Mouse (Mus musculus) sigmoid colon, adult 10 weeks (tissue): ENCODE measurements around the gene Xirp2. TPM values are rescaled to one million over a fixed set of nuclear protein-coding genes. Genes with fewer than 3 reads are reported as not detected.

Experiments used
- polyA plus RNA-seq: library from polyadenylated mRNA; stranded (reverse); fragments of 350-450 nt; fragmentation: Illumina TruSeq; extraction: RNeasy Lipid Tissue Mini Kit (QIAGEN cat#74804); gene quantifications from one replicate; pipeline ENCODE4 v1.2.3, GENCODE M21; 2014; ENCODE audit warnings: low read depth, low replicate concordance

Xirp2 gene
- not detected for polyA plus RNA-seq

DNA sequence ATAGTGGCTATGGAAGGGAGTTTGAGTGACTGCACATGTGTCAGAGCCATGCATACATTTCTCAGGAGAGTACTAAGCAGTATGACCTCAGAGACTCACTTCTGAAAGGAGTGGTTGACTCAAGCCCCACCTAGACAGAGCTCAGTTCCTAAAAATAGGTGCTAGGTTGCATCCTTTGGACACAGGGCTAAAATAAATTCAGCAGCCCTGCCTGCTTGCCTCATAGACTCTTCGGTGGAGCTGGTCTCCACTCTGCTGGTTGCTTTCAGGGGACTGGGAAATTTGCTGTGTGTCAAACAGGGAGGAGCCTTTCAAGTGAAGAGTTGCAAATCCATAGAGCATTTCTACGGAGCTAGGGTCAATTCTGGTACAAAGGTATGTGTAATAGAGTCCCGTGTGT lies at the start of gene Xirp2:
Gene Xirp2, plus strand, starts transcription at position 223 of the 400 bp plus-strand sequence.

DNA sequence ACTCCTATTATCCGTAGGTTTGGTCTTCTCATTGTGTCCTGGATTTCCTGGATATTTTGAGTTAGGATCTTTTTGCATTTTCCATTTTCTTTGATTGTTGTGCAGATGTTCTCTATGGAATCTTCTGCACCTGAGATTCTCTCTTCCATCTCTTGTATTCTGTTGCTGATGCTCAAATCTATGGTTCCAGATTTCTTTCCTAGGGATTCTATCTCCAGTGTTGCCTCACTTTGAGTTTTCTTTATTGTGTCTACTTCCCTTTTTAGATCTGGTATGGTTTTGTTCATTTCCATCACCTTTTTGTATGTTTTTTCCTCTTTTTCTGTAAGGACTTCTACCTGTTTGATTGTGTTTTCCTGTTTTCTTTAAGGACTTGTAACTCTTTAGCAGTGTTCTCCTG lies 32.4 kb upstream of the Xirp2 start, which contains the start of gene Gm21830:
Gene Gm21830, plus strand, starts transcription at position 301 of the 400 bp plus-strand sequence.

DNA sequence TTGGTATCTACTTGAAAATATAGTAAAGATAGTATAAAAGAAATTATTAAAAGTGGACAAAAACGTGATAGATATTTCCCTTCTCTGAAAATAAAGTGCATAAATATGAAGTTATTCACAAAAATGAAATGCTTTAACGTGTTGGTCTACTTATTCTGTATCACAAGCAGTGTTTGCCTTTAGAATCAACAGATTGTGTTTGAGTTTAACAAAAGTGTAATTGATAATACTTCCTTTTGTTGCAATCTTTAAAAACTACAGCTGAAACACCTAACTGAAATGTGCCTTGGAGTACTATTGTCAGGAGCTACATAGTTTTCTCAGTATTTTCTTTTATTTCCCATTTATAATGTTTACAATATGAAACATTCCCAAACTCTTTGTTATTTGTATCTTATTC lies 12.7 kb upstream of the Xirp2 start, which contains the start of gene Gm26727:
Gene Gm26727, minus strand, starts transcription at position 101 of the 400 bp plus-strand sequence.

DNA sequence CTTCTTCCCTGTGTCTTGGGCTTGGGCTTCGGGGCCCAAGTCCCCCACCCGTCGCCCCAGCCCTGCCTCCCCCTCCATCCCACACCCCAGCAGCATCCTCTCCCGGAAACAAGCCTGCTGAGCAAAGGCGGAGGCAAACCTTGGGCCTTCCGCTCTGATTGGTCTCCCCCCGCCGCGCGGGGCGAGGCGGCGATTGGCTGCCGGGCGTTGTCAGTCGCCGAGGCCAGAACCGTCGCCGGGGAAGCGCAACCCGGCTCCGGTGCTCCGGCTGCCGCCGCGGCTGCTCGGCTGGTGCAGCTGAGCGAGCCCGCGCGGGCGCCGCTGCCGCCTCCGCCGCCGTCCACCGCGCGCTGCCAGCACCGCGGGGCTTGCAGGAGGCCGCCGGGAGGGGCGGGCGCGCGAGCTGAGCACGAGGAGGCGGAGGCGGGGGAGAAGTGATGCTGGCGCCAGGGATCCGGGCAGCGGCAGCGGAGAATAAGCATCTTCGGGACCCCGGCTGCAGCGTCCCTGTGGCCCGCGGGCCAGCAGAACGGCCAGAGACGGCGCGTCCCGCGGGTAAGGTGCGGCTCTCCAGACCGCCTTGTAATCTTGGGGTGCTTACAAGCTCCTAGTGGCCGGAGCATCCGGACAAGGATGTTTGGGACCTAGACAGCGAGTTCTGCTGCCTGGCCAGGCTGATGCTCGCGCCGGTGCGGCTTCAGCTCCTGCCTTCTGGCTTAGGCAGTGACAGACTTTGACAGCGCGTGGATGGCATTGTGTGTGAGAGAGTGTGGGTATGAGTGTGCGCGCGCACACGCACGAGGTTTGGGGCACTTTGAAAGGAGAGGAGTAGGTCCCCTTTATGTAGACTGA lies 119.9 kb downstream of the Xirp2 start, which contains the start of gene B3galt1:
Gene B3galt1, plus strand, starts transcription at position 392 of the 852 bp plus-strand sequence.

Other genes with a start within 250 kb of the Xirp2 start
- gene Gm21830, start 32.3 kb upstream of the Xirp2 start, polyA plus RNA-seq = not detected
- not detected for gene Gm26727, start 12.8 kb upstream of the Xirp2 start, polyA plus RNA-seq
- 2.9 TPM for gene B3galt1, start 119.9 kb downstream of the Xirp2 start, polyA plus RNA-seq